Mouse (Mus musculus): ENCODE results near the gene Ccser2. TPM values are rescaled to one million over a fixed set of nuclear protein-coding genes. Genes with fewer than 3 reads are reported as not detected.

Ccser2 gene
- polyA plus RNA-seq, 1 experiment from 2014 or later = 40.1 TPM

DNA sequence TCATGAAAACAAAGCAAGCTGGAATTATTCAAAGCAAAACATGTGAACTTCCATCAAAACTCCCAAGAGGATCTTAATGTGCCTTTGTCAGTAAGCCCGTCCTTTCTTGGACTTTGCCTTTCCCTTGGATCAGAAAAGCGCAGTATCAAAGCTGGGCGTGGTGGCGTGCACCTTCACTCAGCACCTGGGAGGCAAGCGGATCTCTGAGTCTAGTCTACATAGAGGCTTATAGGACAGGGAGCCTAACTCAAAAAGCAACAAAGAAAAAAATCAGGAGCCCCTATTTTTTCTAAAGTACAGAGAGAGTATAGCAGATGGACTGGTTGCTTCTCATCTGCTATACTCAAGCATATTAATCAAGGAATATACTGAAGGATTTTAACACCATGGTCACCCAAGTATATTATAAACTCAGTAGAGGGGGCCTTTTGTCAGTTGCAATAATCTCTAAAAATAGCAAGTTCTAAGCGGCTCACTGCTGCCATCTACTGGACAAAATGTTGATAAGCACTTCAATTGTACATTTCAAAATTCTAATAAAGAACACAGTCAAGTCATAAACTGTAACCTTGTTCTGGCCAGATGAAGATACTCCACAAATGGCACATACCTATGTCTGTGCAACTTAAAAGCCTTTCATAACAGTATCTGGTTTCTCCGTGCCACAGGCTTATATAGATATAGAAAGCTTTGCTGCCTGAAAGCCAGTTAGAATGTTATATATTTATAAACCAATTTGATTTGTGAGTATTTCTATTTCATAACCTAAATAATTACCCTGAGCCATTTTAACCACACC lies 31.3 kb downstream of the Ccser2 start:
- Histone ChIP-seq H3K4me3 (no peak overlapping the region), H3K27me3 (no peaks in the 10 kb centered on the region), H3K27ac (peak overlapping the region; percentile 29; the same call in 1 of the 2 replicates), H3K4me1 (no peaks in the 10 kb centered on the region), H3K36me3 (peaks cover 24% of the 10 kb centered on the region), H3K4me2 (no peak overlapping the region), H3K9me3 (no peaks in the 10 kb centered on the region), H3K9ac (no peak overlapping the region)
- 70% methylated on average over 7 of the region's 7 CpGs for WGBS
- ATAC-seq (ENCODE audit: insufficient number of reproducible peaks, low FRiP score, low TSS enrichment, low read depth) = no peak

DNA sequence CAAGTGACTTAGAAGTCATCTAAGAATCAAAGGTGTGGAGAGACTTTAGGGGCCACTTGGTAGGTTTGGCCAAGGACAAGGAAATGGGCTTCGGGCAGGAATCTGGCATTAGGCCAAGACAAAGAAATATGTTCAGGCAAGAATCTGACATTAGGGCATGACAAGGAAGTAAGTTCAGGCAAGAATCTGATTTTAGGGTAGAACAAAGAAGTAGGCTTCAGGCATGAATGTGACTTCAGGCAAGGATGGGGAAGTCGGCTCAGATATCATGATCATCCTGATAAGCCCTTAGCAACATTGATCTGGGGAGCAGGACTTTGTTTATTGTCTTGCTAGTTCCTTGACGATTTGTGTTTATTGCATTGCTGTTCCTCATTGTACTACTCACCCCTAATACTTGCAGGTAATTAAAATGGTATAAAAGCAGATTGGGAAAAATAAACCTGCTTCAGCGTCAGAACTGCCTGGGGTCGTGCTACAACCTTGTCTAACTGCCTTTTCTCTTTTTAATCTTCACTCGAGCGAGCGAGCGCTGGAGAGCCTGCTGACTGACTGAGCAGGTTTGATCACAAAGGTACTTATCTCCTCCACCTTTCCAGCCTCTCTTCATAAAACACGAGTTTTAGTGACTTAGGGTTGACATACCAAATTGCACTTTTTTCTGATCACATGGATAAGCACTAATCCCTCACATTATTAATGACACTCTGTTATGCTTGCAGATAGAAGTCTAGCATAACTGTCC lies 35.8 kb downstream of the Ccser2 start:
- H3K9ac ChIP-seq = no peak overlapping the region
- no peak overlapping the region for H3K4me3 ChIP-seq
- no peaks in the 10 kb centered on the region for H3K4me1 ChIP-seq
- peaks cover 3% of the 10 kb centered on the region; the same call in 1 of the 2 replicates for H3K36me3 ChIP-seq
- no peak overlapping the region for H3K4me2 ChIP-seq
- ATAC-seq (ENCODE audit: insufficient number of reproducible peaks, low FRiP score, low TSS enrichment, low read depth) = no peak
- WGBS = 62% methylated on average over 10 of the region's 10 CpGs
- no peaks in the 10 kb centered on the region for H3K27me3 ChIP-seq
- no peak overlapping the region for H3K27ac ChIP-seq
- no peaks in the 10 kb centered on the region for H3K9me3 ChIP-seq

DNA sequence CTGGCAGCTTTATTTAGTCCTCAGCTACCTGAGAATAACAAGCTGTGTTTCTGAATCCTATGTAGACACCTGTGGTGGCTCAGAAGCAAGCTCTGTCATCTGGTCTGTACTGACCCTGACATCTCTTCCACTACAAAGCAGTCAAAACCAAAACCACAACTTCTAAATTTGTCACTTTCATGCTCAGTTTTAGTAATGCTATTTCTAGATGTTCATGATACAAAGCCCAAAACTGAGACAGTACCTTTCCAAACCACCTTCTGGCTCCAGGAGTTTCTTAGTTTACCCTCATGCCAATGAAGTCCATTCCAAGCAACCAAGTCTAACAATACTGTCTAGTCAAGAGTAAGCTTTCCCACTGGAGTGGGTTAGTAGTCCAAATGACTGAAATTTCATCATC lies 36.5 kb downstream of the Ccser2 start:
- H3K27me3 ChIP-seq = no peaks in the 10 kb centered on the region
- H3K9me3 ChIP-seq = no peaks in the 10 kb centered on the region
- H3K4me1 ChIP-seq = no peaks in the 10 kb centered on the region
- H3K36me3 ChIP-seq = peaks cover 3% of the 10 kb centered on the region; the same call in 1 of the 2 replicates
- H3K27ac ChIP-seq = no peak overlapping the region
- no peak for ATAC-seq (ENCODE audit: insufficient number of reproducible peaks, low FRiP score, low TSS enrichment, low read depth)
- H3K9ac ChIP-seq = no peak overlapping the region
- no peak overlapping the region for H3K4me2 ChIP-seq
- no peak overlapping the region for H3K4me3 ChIP-seq

DNA sequence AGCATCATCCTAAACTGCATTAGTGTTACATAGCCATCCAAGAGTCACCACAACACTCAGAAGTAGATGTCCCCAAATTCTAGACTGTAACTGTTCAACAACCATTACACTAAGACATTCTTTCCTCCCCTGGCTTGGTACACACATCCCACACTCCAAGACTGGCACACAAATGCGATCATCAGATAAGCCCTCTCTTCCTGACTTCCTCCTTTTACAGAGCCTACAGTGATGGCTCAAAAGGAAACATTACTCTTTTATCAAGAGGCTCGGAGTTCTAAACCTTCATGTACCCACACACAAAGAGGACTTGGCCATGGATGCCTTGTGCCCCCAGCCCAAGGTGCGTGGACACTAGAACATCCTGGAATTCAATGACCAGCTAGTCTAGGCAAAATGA lies 45.2 kb downstream of the Ccser2 start:
- no peak overlapping the region for H3K4me3 ChIP-seq
- no peak overlapping the region for H3K4me2 ChIP-seq
- no peaks in the 10 kb centered on the region for H3K27me3 ChIP-seq
- no peak overlapping the region for H3K27ac ChIP-seq
- H3K36me3 ChIP-seq = no peaks in the 10 kb centered on the region; the same call in 1 of the 2 replicates
- H3K9me3 ChIP-seq = no peaks in the 10 kb centered on the region
- ATAC-seq (ENCODE audit: insufficient number of reproducible peaks, low FRiP score, low TSS enrichment, low read depth) = no peak
- 90% methylated on average over 3 of the region's 3 CpGs for WGBS
- H3K4me1 ChIP-seq = peaks cover 5% of the 10 kb centered on the region; the same call in 1 of the 2 replicates
- H3K9ac ChIP-seq = no peak overlapping the region

DNA sequence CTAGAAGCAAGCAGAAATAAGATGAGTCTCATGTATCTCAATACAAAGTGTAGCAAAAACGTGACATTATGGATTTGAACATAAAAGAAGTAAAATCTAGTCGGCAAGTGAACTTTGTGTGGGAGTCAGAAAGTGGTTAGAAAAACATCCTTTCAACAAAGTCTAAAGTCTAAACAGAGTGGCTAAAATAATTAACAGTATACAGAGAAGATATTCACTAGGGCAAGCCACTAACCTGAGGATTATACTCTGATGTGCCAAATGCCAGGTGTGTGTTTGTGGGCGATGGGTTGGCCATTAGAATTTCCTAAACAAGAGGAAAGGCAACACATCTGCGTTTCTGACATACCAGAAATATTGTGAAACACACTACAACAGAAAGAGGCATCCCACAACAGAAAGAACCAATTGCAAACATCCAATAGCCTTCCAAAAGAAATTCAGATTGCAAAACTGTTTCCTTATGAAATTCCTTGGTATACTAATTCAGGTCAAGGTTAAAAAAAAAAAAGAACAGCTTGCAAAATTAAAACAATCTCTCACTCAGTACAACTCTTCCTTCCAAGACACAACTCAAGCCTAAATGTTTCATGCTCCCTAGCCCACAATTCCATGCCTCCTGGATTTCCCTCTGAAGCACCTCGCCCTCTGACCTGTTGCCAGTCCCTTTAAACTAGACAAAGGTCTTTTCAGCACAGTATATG lies 47.1 kb downstream of the Ccser2 start:
- Histone ChIP-seq H3K36me3 (no peaks in the 10 kb centered on the region; the same call in none of the 2 replicates), H3K4me1 (peaks cover 7% of the 10 kb centered on the region; the same call in 1 of the 2 replicates), H3K27ac (no peak overlapping the region), H3K4me3 (no peak overlapping the region), H3K27me3 (no peaks in the 10 kb centered on the region), H3K9me3 (no peaks in the 10 kb centered on the region), H3K9ac (no peak overlapping the region), H3K4me2 (no peak overlapping the region)
- no peak for ATAC-seq (ENCODE audit: insufficient number of reproducible peaks, low FRiP score, low TSS enrichment, low read depth)
- WGBS = 86% methylated on average over 5 of the region's 5 CpGs

DNA sequence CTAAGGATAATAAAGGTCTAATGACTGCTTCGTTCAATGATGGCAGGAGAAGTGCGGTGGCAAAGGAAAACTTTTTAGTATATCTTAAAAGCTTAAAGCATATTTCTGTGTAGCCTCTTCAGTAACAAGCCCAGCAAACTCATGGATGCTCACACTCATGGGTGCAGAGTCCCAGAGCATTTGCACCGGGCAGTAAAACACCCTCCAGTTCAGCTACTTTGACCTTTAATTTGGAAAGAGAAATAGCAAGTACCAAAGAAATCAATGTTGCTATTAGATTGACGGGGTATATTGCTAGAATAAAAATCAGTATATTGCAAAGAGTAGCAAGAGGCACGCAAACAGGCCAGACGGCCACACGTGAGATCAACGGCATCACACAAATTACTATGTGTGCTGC lies 48.7 kb downstream of the Ccser2 start:
- H3K4me1 ChIP-seq = peaks cover 7% of the 10 kb centered on the region; the same call in 1 of the 2 replicates
- H3K4me2 ChIP-seq = no peak overlapping the region
- ATAC-seq (ENCODE audit: insufficient number of reproducible peaks, low FRiP score, low TSS enrichment, low read depth) = no peak
- 79% methylated on average over 8 of the region's 8 CpGs for WGBS
- H3K4me3 ChIP-seq = no peak overlapping the region
- no peaks in the 10 kb centered on the region for H3K27me3 ChIP-seq
- H3K9me3 ChIP-seq = no peaks in the 10 kb centered on the region
- H3K9ac ChIP-seq = no peak overlapping the region
- no peaks in the 10 kb centered on the region; the same call in none of the 2 replicates for H3K36me3 ChIP-seq
- peak overlapping the region; percentile 92 for H3K27ac ChIP-seq

DNA sequence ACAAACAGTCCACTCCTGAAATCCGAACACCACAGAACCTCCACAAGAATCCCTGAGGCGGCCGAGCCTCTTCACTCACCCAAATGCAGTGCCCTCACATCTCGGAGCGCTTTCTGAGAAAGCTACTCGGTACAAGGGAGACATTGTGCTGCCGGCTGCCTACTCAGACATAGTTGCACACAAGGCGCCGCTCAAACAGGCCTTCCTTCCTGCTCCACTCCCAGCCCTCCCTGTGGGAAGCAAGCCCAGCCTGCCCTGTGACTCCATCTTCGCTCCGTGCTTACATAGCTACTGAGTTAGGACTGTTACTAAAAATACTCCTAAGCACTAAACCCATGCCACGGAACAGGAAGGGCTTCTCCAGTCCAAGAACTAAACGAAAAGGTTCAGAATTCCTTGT lies 49.4 kb downstream of the Ccser2 start:
- Histone ChIP-seq H3K36me3 (no peaks in the 10 kb centered on the region; the same call in none of the 2 replicates), H3K9ac (peak overlapping the region; percentile 29; the same call in 1 of the 2 replicates), H3K9me3 (no peaks in the 10 kb centered on the region), H3K4me2 (peak overlapping the region; percentile 27), H3K27me3 (no peaks in the 10 kb centered on the region), H3K4me3 (peak overlapping the region; percentile 36), H3K27ac (peak overlapping the region; percentile 92), H3K4me1 (peaks cover 7% of the 10 kb centered on the region; the same call in 1 of the 2 replicates)
- 26% methylated on average over 13 of the region's 13 CpGs for WGBS
- ATAC-seq (ENCODE audit: insufficient number of reproducible peaks, low FRiP score, low TSS enrichment, low read depth) = peak; percentile 91

DNA sequence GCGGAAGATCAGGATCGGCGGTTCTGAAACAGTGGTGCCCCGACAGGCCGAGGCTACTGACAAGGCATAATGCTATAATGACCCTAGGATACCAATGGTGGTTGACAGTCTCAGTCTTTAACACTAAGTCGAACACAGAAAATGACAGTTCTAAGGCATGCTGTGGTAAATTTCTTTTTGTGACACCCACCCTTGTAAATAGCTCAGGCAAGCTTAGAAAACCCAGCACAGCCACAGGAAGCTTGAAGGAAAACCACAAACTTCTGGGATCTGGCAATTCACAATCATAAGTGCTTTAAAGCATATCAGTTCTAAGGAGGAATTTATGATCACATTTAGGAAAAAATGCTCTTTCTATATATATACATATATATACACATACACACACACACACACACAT lies 53.4 kb downstream of the Ccser2 start:
- H3K27ac ChIP-seq = no peak overlapping the region
- H3K4me3 ChIP-seq = no peak overlapping the region
- no peak overlapping the region for H3K4me2 ChIP-seq
- peaks cover 7% of the 10 kb centered on the region; the same call in 1 of the 2 replicates for H3K4me1 ChIP-seq
- H3K36me3 ChIP-seq = no peaks in the 10 kb centered on the region; the same call in 1 of the 2 replicates
- WGBS = 89% methylated on average over 6 of the region's 6 CpGs
- H3K9me3 ChIP-seq = no peaks in the 10 kb centered on the region
- no peak overlapping the region for H3K9ac ChIP-seq
- H3K27me3 ChIP-seq = no peaks in the 10 kb centered on the region
- ATAC-seq (ENCODE audit: insufficient number of reproducible peaks, low FRiP score, low TSS enrichment, low read depth) = no peak

DNA sequence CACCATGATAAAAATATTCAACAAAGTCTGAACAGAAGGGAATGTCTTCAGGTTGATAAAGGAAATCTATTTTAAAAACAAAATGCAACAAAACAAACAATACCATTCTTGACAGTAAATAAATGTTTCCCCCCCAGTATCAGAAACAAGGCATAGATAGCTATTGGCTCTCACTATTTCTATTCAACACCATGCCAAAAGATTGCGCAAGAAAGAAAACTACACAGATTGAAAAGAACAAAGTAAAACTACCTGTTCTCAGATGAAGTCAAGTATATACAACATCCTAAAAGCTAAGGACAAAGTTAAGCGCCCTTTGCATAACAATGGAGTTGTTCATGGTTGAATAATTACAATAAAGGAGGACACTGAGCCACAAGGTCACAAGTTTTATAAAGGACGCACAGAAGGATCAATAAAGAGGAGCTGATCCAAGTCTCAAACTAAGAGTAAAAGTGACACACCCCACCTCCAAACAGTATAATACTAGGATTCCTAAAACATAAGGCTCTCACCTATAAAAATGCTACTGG lies 54.0 kb downstream of the Ccser2 start:
- H3K27me3 ChIP-seq = no peaks in the 10 kb centered on the region
- no peak overlapping the region for H3K4me3 ChIP-seq
- H3K4me1 ChIP-seq = 0 out of 2 replicates have a peak, but pooled peaks cover 4% of the 10 kb centered on the region
- ATAC-seq (ENCODE audit: insufficient number of reproducible peaks, low FRiP score, low TSS enrichment, low read depth) = no peak
- H3K27ac ChIP-seq = no peak overlapping the region
- H3K9me3 ChIP-seq = no peaks in the 10 kb centered on the region
- no peaks in the 10 kb centered on the region; the same call in 1 of the 2 replicates for H3K36me3 ChIP-seq
- 96% methylated on average over 3 of the region's 3 CpGs for WGBS
- H3K4me2 ChIP-seq = no peak overlapping the region
- no peak overlapping the region for H3K9ac ChIP-seq

DNA sequence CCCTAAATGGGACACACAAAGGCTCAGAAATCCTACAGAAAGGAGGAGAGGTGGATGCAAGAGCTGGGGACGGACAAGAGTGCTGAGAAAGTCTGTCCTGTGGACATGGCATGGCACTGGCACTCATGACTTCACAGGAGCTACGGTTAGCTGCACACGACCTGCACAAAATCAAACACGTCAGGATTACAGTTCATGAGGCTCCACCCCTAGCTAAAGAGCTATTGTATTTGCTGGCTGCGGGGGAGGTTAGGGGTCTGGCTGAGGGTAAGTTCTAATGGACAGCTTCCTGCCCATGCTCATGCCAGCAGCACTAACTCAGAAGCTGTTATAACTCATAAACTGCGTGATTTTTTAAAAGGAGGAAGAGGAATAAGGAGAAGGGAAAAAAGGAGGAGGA lies 56.8 kb downstream of the Ccser2 start:
- no peak for ATAC-seq (ENCODE audit: insufficient number of reproducible peaks, low FRiP score, low TSS enrichment, low read depth)
- Histone ChIP-seq H3K9ac (no peak overlapping the region), H3K4me3 (no peak overlapping the region), H3K36me3 (peaks cover 13% of the 10 kb centered on the region), H3K4me1 (no peaks in the 10 kb centered on the region), H3K27me3 (no peaks in the 10 kb centered on the region), H3K4me2 (no peak overlapping the region), H3K9me3 (no peaks in the 10 kb centered on the region), H3K27ac (no peak overlapping the region)
- 48% methylated on average over 6 of the region's 6 CpGs for WGBS

DNA sequence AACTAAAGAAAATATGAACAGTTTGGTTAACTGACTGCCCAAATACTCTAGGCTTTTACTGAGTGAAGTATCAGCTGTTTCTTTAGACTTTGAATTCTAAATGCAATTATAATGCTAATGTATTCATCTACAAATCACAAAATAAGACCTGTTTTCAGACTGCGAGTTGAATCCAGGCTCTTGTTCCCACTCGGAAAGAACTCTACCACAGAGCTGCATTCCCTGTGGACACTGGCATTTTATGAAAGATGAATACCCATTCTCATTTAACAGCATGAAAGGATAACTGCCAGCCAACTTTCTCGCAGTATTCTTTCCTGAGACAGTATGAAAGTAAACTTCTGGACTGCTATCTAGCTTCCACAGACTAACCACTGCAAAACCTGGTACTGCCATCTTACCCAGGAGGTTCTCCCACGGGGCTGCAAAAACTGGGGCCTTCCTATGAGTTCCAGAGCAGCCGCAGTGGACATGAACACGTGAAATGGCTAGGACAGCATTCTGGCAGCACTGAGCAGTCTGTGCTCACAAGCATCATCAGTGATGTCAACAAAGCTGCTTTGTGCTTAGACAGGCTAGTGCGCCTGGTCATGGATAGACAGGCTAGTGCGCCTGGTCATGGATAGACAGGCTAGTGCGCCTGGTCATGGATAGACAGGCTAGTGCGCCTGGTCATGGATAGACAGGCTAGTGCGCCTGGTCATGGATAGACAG lies 62.6 kb downstream of the Ccser2 start:
- 89% methylated on average over 9 of the region's 11 CpGs for WGBS
- H3K4me3 ChIP-seq = no peak overlapping the region

More for the DNA sequence above, 62.6 kb downstream of the Ccser2 start:
- Histone ChIP-seq H3K9me3 (no peaks in the 10 kb centered on the region), H3K27ac (no peak overlapping the region), H3K36me3 (peaks cover 14% of the 10 kb centered on the region), H3K27me3 (no peaks in the 10 kb centered on the region), H3K4me2 (no peak overlapping the region), H3K4me1 (no peaks in the 10 kb centered on the region), H3K9ac (no peak overlapping the region)
- no peak for ATAC-seq (ENCODE audit: insufficient number of reproducible peaks, low FRiP score, low TSS enrichment, low read depth)
